Mouse (Mus musculus) midbrain, embryonic 15.5 days (tissue): Measurements from ENCODE around the gene Fgfr3. TPM values are rescaled to one million over a fixed set of nuclear protein-coding genes. Genes with fewer than 3 reads are reported as not detected.

ENCODE experiments used
- ATAC-seq: fragments of 200-750 bp; cut with Nextera tagmentation; replicated peaks from 2 replicates; pipeline ENCODE4 v1.8.0; 2017; ENCODE audit warnings: moderate TSS enrichment
- H3K27ac ChIP-seq: fragments of 300-500 bp; sonication (generic); 2 replicates; pipeline ENCODE4 v1.5.1; 2015; ENCODE audit warnings: mild to moderate bottlenecking, inconsistent platforms
- H3K27me3 ChIP-seq: fragments of 300-500 bp; sonication (generic); replicated peaks from 2 replicates; pipeline ENCODE4 v1.6.1; 2015; ENCODE audit warnings: inconsistent platforms
- H3K36me3 ChIP-seq: fragments of 300-500 bp; sonication (generic); replicated peaks from 2 replicates; pipeline ENCODE4 v1.6.1; 2015; ENCODE audit warnings: inconsistent platforms
- H3K4me1 ChIP-seq: fragments of 300-500 bp; sonication (generic); 2 replicates; pipeline ENCODE4 v1.6.1; 2015; ENCODE audit warnings: inconsistent platforms
- H3K4me2 ChIP-seq: fragments of 300-500 bp; sonication (generic); 2 replicates; pipeline ENCODE4 v1.6.1; 2015; ENCODE audit warnings: inconsistent platforms, mild to moderate bottlenecking, moderate library complexity
- H3K4me3 ChIP-seq: fragments of 300-500 bp; sonication (generic); 2 replicates; pipeline ENCODE4 v1.5.1; 2015; ENCODE audit warnings: mild to moderate bottlenecking, inconsistent platforms
- H3K9ac ChIP-seq: fragments of 300-500 bp; sonication (generic); 2 replicates; pipeline ENCODE4 v1.6.1; 2015; ENCODE audit warnings: mild to moderate bottlenecking, inconsistent platforms
- H3K9me3 ChIP-seq: fragments of 300-500 bp; sonication (generic); 2 replicates; pipeline ENCODE4 v1.6.1; 2016; ENCODE audit warnings: inconsistent platforms
- WGBS: fragments of 180-500 bp; shearing (Covaris S2); methylation state at CpG from one replicate; pipeline ENCODE4 v1.1.7; 2015; ENCODE audit warnings: mixed read lengths; 5-methylcytosine and 5-hydroxymethylcytosine counted together
- polyA plus RNA-seq: library from polyadenylated mRNA; unstranded; fragments of >200 nt; fragmentation: Nextera tagmentation; extraction: Ambion mirVana; gene quantifications from 2 replicates; pipeline ENCODE4 v1.2.1, GENCODE M21; 2015

Gene Fgfr3
- polyA plus RNA-seq, 1 experiment from 2014 or later = 21.4 TPM

GRCm38 (mm10) chr5:33723019-33723640 is 1.7 kb downstream of the Fgfr3 start:
- under 1% methylated on average over 61 of the region's 61 CpGs for WGBS
- Histone ChIP-seq H3K36me3 (no peaks in the 10 kb centered on the region), H3K4me1 (peaks cover 34% of the 10 kb centered on the region), H3K4me2 (peak overlapping the region; percentile 91), H3K4me3 (peak overlapping the region; percentile 51), H3K27ac (no peak overlapping the region; the same call in none of the 2 replicates), H3K9ac (peak overlapping the region; percentile 50), H3K27me3 (peaks cover 45% of the 10 kb centered on the region), H3K9me3 (no peaks in the 10 kb centered on the region)
- ATAC-seq = peak; percentile 40

- Histone ChIP-seq H3K36me3 (no peaks in the 10 kb centered on the region), H3K4me2 (peak overlapping the region; percentile 91), H3K9ac (peak overlapping the region; percentile 50), H3K27ac (no peak overlapping the region; the same call in 1 of the 2 replicates), H3K27me3 (peaks cover 40% of the 10 kb centered on the region), H3K4me1 (peaks cover 34% of the 10 kb centered on the region), H3K4me3 (peak overlapping the region; percentile 51), H3K9me3 (no peaks in the 10 kb centered on the region)
- peak; percentile 43 for ATAC-seq
- WGBS = 4% methylated on average over 36 of the region's 36 CpGs
Observed at GRCm38 (mm10) chr5:33723641-33724465, 2.4 kb downstream of the Fgfr3 start.

- Histone ChIP-seq H3K27me3 (peaks cover 30% of the 10 kb centered on the region), H3K9ac (no peak overlapping the region), H3K4me2 (peak overlapping the region; percentile 91), H3K9me3 (no peaks in the 10 kb centered on the region), H3K27ac (no peak overlapping the region), H3K4me1 (peaks cover 33% of the 10 kb centered on the region), H3K36me3 (no peaks in the 10 kb centered on the region), H3K4me3 (no peak overlapping the region)
- no peak for ATAC-seq
- WGBS = 79% methylated on average over 7 of the region's 7 CpGs
Observed at GRCm38 (mm10) chr5:33726081-33726647, 4.7 kb downstream of the Fgfr3 start.

DNA sequence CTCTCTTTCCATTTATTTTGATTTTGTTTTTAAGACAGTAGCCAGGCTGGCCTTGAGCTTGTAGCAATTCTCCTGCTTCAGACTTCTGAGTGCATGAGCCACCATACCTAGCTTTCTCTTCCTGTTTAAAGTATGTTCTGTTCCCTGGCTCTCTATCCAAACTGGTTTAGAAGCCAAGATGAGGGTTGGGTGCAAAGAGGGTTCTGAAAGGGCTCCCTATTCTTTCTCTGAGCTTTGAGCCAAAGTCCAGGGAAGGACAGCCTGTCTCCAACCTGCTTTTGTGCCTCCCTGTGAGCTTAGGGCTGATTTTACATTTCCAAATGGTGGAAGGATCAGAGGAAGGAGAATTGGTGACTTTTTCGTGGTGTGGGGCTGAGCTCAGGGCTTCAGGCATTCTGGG is 5.4 kb downstream of the Fgfr3 start:
- Histone ChIP-seq H3K4me2 (no peak overlapping the region), H3K4me3 (no peak overlapping the region), H3K27ac (no peak overlapping the region), H3K36me3 (no peaks in the 10 kb centered on the region), H3K27me3 (peaks cover 24% of the 10 kb centered on the region), H3K9me3 (no peaks in the 10 kb centered on the region), H3K4me1 (peaks cover 25% of the 10 kb centered on the region), H3K9ac (no peak overlapping the region)
- no peak for ATAC-seq
- whole genome bisulfite sequencing = 58% methylated on average over 1 of the region's 1 CpGs

DNA sequence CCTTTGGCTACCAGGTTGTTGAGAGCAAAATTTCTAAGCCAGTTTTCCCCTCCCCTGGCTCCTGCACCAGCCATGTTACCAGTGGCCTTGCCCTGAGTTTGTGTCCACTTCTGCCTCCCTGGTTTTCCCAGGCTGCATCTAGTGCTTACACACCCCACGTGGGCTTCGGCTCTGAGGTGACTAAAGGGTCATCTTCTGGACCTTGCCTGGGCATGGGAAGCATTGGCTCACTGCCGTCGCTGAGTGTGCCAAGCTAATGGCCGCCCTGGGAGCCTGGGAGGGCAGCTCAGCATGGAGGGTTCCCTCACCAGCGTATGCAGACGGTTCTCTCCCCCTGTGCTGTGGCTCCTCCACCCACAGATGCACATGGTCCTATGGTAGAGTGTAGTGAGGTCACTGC is 7.4 kb downstream of the Fgfr3 start:
- ATAC-seq = no peak
- peaks cover 6% of the 10 kb centered on the region for H3K4me1 ChIP-seq
- no peak overlapping the region for H3K9ac ChIP-seq
- H3K9me3 ChIP-seq = no peaks in the 10 kb centered on the region
- H3K27me3 ChIP-seq = peaks cover 21% of the 10 kb centered on the region
- H3K27ac ChIP-seq = no peak overlapping the region
- H3K4me3 ChIP-seq = no peak overlapping the region
- H3K4me2 ChIP-seq = no peak overlapping the region
- H3K36me3 ChIP-seq = no peaks in the 10 kb centered on the region
- WGBS = 70% methylated on average over 7 of the region's 7 CpGs

DNA sequence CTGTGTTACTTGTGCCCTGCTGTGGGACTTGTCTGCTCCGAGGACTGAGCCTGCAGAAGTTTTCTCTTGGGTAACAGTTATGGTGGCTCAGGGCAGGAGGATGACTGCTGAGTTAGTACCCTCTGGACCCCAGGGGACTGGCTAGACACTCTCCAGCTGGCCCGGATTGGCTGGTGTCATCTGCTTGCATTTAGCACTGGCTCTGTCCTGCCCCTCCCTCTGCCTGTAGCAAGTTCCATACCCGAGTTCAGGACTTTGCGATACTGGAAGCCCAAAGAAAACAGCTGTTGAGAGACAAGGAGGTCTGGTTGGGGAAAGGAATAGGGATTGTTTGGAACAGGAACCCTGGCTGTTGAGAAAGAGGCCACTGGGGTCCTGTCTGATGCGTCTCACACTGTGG is 9.0 kb downstream of the Fgfr3 start:
- WGBS = 57% methylated on average over 5 of the region's 5 CpGs
- Histone ChIP-seq H3K4me2 (no peak overlapping the region), H3K4me1 (no peaks in the 10 kb centered on the region), H3K9me3 (no peaks in the 10 kb centered on the region), H3K27ac (no peak overlapping the region), H3K4me3 (no peak overlapping the region), H3K9ac (no peak overlapping the region), H3K27me3 (peaks cover 10% of the 10 kb centered on the region; the same call in 1 of the 2 replicates), H3K36me3 (no peaks in the 10 kb centered on the region)
- ATAC-seq = no peak

DNA sequence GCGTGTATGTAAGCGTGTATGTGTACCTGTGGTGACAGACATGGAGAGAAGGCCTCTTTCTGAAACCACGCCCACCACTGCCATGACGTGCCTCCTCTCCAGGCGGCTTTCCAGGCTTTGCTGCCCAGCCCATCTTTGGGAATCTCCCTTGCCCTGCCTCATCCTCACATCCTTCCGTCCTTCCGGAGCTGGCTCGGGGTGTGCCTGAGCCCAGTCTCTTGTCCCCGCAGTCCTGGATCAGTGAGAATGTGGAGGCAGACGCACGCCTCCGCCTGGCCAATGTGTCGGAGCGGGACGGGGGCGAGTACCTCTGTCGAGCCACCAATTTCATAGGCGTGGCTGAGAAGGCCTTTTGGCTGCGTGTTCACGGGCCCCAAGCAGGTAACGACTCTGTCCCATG is 9.6 kb downstream of the Fgfr3 start:
- WGBS = 64% methylated on average over 21 of the region's 21 CpGs
- Histone ChIP-seq H3K4me3 (no peak overlapping the region), H3K9me3 (no peaks in the 10 kb centered on the region), H3K27ac (no peak overlapping the region), H3K9ac (no peak overlapping the region), H3K4me1 (no peaks in the 10 kb centered on the region), H3K27me3 (peaks cover 4% of the 10 kb centered on the region; the same call in 1 of the 2 replicates), H3K36me3 (no peaks in the 10 kb centered on the region), H3K4me2 (no peak overlapping the region)
- ATAC-seq = no peak

- Histone ChIP-seq H3K4me1 (no peaks in the 10 kb centered on the region), H3K36me3 (no peaks in the 10 kb centered on the region), H3K9me3 (no peaks in the 10 kb centered on the region), H3K4me3 (no peak overlapping the region), H3K27me3 (no peaks in the 10 kb centered on the region), H3K9ac (no peak overlapping the region), H3K4me2 (no peak overlapping the region), H3K27ac (no peak overlapping the region)
- no peak for ATAC-seq
- 95% methylated on average over 12 of the region's 12 CpGs for WGBS
Observed at GRCm38 (mm10) chr5:33733837-33734236, 12.4 kb downstream of the Fgfr3 start.

- Histone ChIP-seq H3K9me3 (no peaks in the 10 kb centered on the region), H3K9ac (no peak overlapping the region), H3K4me3 (no peak overlapping the region), H3K36me3 (no peaks in the 10 kb centered on the region), H3K4me1 (no peaks in the 10 kb centered on the region), H3K4me2 (no peak overlapping the region), H3K27ac (no peak overlapping the region), H3K27me3 (no peaks in the 10 kb centered on the region)
- WGBS = 84% methylated on average over 16 of the region's 16 CpGs
- no peak for ATAC-seq
Observed at GRCm38 (mm10) chr5:33735412-33736092, 14.1 kb downstream of the Fgfr3 start.

DNA sequence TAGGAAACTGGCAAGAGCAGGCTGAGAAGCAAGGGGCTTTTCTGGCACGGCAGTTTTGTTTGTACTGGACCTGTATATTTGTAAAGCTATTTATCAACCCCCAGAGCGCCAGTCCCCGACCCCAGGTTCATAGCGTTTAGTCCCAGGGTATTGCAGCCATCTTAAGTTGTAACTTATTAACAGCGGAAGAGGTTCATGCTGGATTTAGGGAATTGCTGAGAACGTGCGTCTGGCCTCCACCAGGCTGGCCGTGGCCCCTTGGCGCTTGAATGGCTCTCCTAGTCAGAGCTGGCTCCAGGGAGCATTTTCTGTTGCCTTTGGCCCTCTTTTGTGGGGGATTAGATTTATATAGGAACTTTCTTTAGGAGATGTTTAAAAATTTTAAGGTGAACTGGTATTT is 14.8 kb downstream of the Fgfr3 start:
- no peak overlapping the region for H3K4me3 ChIP-seq
- H3K9ac ChIP-seq = no peak overlapping the region
- ATAC-seq = no peak
- H3K27ac ChIP-seq = no peak overlapping the region
- H3K27me3 ChIP-seq = no peaks in the 10 kb centered on the region
- H3K36me3 ChIP-seq = 0 out of 2 replicates have a peak, but pooled peaks cover 6% of the 10 kb centered on the region
- no peaks in the 10 kb centered on the region for H3K9me3 ChIP-seq
- H3K4me2 ChIP-seq = no peak overlapping the region
- 76% methylated on average over 9 of the region's 9 CpGs for WGBS
- H3K4me1 ChIP-seq = no peaks in the 10 kb centered on the region

DNA sequence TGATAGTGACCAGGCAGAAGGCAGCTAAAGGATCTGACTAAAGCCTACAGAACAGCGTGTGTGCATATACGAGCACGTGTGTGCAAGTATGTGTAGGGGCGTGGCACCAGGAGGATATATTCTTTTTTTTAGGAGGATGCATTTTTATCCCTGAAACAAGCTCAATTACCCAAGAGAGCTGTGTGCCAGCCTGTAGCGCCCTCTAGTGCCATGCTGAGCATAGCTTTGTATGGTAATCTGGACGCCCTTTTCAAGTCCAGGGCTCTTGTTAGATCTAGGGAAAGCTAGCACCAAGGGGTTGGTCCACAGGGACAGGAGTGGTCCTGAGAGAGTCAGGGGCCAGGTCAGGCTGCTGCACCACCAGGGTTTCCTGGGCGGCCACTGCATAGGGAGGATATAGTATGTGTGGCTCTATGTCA is 16.4 kb downstream of the Fgfr3 start:
- whole genome bisulfite sequencing = 24% methylated on average over 7 of the region's 7 CpGs
- no peaks in the 10 kb centered on the region for H3K4me1 ChIP-seq
- H3K9ac ChIP-seq = no peak overlapping the region
- no peak overlapping the region for H3K27ac ChIP-seq
- 0 out of 2 replicates have a peak, but pooled peaks cover 19% of the 10 kb centered on the region for H3K36me3 ChIP-seq
- H3K4me3 ChIP-seq = no peak overlapping the region
- no peaks in the 10 kb centered on the region for H3K27me3 ChIP-seq
- H3K9me3 ChIP-seq = no peaks in the 10 kb centered on the region
- ATAC-seq = no peak
- no peak overlapping the region for H3K4me2 ChIP-seq

DNA sequence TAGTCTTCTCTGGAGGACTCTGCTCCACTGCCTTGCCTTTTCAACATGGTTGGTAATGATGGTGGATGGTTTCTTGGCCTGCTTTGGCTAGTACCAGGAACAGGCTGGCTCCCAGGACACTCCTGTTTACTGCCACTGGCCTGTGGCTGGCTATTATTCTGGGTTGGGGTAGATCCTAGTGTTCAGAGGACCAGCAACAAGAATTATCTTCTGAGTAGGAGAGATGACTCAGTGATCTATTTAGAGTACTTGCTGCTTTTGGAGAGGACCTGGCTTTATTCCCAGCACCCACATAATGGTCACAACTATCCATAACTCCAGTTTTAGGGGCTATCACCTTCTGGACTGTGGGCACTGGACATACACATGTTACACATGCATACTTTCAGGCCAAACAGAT is 16.9 kb downstream of the Fgfr3 start:
- H3K4me3 ChIP-seq = no peak overlapping the region
- H3K4me1 ChIP-seq = no peaks in the 10 kb centered on the region
- H3K4me2 ChIP-seq = no peak overlapping the region
- H3K9ac ChIP-seq = no peak overlapping the region
- H3K36me3 ChIP-seq = peaks cover 22% of the 10 kb centered on the region; the same call in 1 of the 2 replicates
- no peaks in the 10 kb centered on the region for H3K27me3 ChIP-seq
- no peaks in the 10 kb centered on the region for H3K9me3 ChIP-seq
- no peak for ATAC-seq
- H3K27ac ChIP-seq = no peak overlapping the region
